Mouse (Mus musculus): ENCODE data around the gene Cbr3.

DNA sequence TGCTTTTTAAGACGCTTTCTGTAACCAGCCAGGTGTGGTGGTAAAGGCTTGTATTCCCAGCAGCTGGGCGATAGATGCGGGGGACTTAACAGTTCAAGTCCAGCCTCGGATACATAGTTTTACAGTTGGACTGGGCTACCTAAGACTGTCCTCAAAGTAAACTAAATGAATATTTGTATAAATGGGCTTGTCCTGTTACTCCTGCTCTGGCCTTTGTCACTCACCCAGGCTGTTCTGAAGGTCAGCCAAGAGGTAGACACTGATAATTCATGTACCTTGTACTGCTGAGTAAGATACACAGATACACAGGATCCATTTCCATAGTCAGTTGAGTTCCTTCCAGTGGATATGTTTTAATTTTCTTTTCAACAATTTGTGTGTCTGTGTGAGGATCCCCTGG lies 43.2 kb downstream of the Cbr3 start:
- TF ChIP-seq CTCF (IDR thresholded peaks at IDR 0.05; ENCODE audit: low read depth) (no peak), EP300 (optimal IDR thresholded peaks at IDR 0.05) (no peak)

Measured in stomach, postnatal 0 days (tissue).